Mouse (Mus musculus): Measurements from ENCODE around the gene Gm6205.
"Not testable (repeated sequence)": the region's sequence is repeated elsewhere in the genome, so short reads cannot be mapped to it uniquely, and the experiment has no call there.

Gm6205 gene

DNA sequence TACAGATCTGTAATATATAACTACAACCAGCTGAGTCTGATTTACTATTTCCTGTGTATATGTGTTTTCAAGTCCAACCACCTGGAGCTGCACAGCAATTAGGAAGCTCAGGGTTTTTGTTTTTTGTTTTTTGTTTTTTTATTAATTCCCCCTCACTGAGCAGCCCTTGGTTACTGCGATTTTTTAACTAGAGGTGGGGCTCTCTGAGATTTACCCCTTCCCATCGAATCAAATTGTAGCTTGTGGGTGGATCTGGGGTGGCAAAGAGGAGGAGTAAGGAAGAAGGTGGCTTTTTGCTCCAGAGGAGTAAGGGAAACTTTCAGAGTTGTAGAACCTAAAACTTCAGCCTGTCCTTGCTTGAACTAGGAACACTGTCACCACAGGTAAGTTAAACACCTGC lies at the start of gene Gm6205:
Gm6205 (plus strand) TSS at position 301 of the 400 bp plus-strand sequence.
- not testable (repeated sequence) for DNase-seq

DNA sequence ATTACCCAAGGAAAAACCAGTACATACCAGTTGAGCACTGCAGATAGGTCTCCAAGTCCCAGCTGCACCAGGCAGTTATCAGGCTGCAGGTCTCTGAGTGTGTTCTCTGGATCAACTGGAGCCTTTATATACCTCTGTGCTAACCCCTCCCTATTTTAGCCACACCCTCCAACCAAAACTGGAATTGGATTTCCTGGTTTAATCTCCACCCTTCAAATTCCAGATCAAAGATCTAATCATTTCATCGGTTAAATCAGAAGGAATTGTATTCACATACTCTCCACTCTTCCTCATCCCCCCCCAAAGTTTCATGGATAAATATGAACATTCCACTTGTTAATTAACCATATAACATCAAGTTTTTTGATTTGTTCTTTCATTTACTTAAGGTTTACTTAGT lies 31.9 kb upstream of the Gm6205 start, which contains the start of gene Gm3147:
Gm3147 (minus strand) TSS at position 101 of the 400 bp plus-strand sequence.
- DNase-seq = not testable (repeated sequence)

DNA sequence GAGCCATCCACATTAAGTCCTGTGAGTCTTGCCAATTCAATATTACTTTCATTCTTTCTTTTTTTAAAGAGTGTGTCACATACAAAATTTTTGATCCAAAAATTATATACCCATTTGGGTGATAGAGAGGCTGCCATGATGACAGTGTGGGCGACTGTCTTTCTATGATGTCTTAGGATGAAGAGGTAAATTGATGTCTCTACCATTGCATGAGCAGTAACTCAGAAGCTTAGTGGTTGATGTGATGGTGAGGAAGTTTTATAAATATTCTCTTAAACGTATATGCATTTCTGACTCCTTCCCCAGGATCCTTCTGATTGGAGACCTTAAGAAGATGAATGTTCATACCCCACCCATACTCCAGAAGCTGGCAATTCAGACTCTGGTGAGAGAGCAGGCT lies 24.5 kb upstream of the Gm6205 start, which contains the start of gene Gm6509:
Gm6509 (plus strand) TSS at position 301 of the 400 bp plus-strand sequence.
- DNase-seq = not testable (repeated sequence)
